Mouse (Mus musculus): ENCODE results near the gene Gnai3. TPM values are rescaled to one million over a fixed set of nuclear protein-coding genes. Genes with fewer than 3 reads are reported as not detected.

The Gnai3 gene
- total RNA-seq, 2 experiments from 2014 or later = 160 to 166 TPM

DNA sequence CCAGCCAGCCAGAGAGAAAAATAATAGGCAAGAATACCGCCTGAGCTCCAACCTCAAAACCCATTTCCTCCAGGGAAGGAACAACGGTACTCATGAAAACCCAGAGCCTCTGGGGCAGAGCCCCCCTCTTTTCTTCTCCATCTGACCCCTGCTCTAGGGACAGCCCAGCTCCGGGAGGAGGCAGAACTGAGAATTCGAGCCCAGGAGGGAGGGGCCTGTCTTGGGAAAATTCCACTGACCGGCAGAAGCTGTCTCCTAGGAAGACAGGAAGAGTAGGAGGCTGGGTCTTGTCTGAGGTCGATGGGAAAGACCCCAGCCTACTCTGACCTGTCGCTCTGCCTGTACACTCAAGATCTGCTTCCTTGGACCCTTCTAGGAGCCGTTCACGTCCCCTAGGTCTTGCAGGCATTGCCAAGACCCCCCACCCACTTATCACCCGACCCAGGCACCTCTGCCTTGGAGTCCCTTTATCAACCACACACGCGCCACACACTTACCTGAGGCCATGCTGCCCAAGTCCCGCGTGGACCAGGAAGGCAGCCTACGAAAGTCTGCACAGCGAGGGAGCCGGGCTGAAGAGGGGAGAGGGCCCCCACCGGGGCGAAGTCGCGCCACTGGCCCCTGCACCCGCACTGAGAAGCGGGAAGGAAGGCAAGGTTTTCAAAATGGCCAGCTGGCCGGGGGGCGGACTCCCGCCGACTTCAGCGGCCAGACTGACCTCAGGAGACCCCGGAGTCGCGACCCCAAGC, 60.1 kb downstream of the Gnai3 start:
- peak; percentile 75 to 80 for DNase-seq (ENCODE audit: low spot score in 2 of 2)

DNA sequence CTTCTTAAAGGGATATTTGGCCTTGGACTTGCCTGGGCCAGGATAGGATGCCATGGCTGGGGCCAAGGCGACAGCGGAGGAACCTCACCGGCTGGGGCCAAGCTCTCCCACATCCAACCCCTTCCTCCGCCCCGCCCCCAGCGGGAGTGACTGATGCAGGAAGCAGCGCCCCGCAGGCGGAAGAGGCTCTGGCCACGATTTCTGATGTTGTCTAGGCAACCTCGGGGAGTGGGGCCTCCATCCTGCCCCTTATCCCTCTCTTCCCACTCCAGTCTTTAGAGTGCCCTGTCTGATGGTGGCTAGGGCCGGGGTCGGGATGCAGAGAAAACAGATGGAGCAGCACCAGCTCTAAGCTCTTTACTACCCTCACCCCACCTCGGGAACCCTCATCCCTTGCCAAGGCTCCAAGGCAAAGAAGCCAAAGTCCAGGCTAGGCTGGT, 60.6 kb downstream of the Gnai3 start:
- peak; percentile 94 to 95 for DNase-seq (ENCODE audit: low spot score in 2 of 2)

DNA sequence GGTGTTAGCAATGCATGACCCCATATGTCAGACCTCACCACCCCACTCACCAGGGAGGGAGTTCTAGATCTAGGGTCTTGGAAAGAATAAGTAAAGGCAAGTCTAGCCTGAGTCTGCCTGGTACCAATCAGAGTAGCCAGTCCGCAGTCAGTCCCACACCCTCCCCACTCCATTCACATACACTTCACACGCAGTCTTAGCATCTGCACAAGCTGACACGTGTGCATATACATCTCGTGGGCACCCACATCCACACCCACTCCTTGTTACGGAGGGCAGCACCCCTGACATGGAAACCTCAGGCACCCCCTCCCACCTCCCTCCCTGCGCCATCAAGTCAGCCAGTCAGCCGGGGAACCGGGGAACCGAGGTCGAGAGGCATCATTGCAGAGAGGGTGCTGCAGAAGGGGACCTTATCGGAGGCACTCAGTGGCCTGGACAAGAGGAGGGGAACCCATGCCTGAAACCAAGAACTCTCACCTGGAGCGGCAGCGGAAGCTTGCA, 61.1 kb downstream of the Gnai3 start:
- DNase-seq (ENCODE audit: low spot score in 2 of 2) = no peak

DNA sequence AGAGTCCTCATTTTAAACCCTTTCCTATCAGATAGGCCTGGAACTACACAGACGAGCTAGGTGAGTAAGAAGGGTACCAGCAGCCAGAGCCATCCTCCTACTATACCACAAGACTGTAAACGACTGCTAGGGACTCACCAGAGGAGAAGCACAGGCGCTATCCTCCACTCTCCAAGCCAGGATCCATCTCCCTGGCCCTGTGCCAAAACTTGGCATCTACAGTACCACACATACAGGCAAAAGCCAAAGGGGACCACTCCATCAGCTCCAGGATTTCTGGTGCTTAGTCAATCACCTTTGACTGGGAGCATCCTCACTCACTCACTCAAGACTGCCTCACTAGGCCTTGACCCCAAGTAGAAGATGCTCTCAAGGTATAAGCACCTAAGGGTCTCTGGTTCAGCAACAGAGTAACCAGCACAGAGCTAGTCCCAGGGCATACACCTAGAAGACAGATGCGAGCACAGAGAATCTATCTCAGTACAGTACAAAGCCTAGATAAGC, 62.0 kb downstream of the Gnai3 start:
- no peak for DNase-seq (ENCODE audit: low spot score in 2 of 2)

DNA sequence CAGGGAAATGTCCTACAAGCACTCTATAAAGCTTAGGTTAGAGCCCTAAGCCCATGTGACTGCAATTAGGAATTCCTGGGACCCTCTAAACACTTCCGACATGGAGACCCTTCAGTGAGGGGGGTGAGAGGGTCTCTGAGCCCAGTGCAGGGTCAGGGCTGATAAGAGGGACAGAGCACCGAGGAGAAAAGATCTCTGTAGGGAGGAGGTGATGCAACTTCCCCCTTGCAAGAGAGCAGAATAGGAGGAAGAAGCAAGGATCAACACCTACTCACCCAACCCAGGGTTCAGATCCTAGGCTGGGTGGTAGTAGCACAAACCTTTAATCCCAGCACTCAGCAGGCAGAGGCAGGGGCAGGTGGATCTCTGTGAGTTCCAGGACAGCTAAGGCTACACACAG, 62.8 kb downstream of the Gnai3 start:
- DNase-seq (ENCODE audit: low spot score in 2 of 2) = no peak

DNA sequence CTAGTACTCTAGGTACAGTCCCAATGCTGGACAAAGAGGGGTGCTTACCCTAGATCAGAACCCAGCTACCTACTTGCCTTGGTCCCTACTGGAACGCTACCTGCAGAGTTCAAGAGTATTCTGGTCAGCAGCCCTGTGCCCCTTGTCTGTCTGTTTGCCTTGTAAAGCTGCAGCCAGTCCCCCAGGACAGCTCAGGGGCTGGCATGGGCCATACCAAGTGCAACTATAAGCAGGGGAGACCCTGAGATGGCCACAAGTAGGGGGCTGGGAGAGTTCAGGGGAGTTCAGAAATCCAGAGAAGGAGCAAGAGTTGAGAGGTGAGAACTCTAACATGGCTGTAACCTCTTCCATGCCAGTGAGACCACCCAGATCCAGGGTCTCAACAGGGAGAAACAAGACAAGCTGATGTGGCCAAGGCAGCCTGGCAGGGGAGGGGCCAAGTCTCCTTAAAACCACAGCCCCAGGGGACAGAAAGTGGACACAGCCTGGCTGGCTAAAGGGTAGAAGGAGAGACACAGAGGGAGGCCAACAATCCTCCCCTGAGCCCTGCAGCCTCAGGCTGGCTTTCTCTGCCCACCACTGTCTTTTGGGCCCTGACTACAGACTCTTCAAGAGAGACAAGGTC, 63.6 kb downstream of the Gnai3 start:
- no peak for DNase-seq (ENCODE audit: low spot score in 2 of 2)

DNA sequence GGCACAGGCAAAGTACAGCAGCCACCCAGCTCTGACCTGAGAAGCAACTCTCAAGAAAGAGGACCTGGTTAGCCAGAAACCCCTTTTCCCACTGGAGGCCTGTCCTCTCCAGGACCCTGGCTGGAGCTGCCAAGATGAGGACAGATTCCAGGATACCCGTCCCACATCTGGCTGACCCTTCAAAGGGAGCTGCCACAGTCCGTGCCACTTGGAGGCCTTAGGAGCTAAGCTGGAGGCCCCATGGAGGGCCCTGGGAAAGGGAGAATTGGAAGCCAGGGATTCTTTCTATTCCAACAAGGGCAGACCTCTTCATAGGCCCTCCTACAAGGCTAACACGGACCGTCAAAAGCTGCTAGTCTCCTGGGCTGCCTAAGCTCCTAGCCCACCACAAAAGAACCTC, 64.3 kb downstream of the Gnai3 start:
- DNase-seq (ENCODE audit: low spot score in 2 of 2) = no peak

DNA sequence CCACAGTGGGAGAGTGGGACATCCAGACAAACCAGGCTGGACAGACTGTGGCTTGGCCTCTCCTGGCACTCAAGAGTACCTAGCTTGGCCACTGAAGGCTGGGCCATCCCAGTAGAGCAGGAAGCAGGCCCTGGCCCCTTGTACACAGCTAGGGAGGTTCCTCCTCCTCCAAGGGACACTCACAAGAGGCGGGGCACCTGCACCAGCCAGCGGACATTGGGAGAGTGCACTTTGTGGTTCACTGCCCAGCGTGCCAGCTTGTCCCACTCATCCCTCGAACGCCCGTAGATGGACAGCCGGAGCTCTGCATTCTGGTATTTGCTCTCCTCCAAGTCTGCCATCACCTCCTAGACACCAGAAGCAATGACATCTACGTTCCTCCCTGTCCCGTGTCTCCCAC, 69.1 kb downstream of the Gnai3 start:
- DNase-seq (ENCODE audit: low spot score in 2 of 2) = no peak

DNA sequence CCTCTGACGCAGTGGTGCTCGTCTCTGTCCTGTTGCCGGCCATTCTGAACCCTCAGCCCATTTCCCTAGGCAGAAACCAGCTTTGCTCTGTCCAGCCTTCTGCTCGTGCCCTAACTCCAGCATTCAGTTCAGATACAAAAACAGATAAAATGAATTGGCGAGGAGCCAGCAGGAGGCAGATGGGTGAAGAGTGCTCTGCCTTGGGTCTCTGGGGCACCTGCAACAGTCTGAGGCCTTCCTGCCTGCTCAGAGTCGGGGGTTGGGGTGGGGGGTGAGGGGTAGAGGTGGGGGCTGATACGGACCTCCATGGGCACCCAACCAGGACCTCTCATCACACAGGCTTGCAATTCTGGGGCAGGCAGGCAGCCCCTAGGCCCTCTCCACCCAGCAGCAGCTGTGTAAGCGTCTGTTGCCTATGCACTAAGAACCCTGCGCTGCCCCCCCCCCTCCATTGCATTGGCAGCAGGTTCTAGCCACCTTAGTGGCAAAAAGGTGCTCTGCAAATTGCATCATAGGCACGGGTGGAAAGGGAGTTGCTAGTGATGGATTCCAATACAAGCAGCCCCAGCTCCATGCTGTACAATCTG, 72.9 kb downstream of the Gnai3 start:
- no peak for DNase-seq (ENCODE audit: low spot score in 2 of 2)

DNA sequence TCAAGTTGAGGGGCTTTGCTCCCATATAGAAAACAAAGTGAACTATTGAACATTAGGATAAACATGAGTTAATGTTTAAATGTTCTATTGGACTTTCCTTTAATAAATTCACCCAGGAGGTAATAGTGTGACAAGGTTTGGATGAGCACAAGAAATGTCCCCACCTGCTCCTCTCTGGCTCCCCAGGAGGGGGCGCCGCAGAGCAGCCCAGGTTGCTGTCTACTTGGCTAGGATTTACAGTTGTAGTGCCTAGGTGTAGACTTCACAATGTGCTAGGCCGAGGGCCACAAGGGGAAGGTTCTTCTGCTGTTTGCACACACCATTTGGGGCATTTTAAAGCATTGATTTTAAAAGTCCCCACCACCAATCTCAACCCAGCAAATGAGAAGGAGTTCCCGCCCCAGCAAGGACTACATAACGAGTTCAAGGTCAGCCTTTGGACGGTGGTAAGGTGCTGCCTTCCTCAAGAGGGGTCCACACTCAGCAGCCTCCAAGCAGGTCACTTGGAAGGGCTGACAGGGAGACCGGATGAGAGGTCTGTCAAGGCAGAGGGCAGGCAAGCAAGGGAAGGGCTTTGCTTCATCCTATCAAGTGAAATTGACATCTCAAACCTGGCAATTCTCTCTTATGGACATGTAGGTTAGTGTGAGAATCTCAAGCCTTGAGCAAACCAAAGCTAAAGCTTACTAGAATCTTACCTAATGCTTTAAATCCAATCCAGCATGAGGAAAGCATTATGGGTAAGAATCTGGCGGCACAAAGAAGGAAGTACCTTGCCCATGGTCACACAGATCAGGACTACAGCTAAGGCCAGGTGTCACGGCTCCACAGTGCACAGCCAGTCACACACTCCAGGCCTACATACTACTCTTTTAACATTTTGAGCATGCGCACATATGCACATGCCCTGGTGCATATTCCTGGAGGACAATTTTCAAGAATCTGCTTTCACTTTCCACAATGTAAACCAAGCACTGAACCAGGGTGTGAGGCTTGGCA, 75.4 kb downstream of the Gnai3 start:
- peak; percentile 76 to 80 for DNase-seq (ENCODE audit: low spot score in 2 of 2)

DNA sequence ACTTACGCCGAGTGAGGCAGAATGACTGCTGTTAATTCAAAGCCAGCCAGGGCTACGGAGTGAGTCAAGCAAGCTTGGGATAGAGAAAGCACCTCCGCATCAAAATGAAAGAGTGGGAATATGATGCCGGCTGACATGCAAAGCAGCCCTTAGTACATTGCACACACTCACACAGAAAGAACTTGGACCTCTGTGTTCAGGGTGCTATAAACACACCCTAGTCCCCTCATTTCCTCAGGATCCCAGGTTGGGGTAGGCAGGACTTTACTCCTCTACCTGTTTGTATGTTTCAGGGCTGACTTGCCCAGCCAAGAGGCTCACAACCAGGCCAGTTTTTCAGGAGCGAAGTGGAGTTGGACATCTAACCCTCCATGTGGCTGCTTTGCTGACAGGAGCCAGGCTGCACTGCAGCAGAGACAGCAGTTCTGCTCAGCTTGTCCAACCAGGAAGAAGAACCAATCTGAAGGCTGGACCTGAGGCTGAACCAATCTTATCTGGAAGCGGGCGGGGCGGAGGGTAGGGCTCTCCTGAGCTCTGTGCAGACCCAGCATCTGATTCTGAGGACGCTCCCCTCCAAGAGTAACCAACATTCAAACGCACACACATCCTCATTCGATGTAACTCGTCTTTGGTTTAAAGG, 76.6 kb downstream of the Gnai3 start:
- no peak for DNase-seq (ENCODE audit: low spot score in 2 of 2)

DNA sequence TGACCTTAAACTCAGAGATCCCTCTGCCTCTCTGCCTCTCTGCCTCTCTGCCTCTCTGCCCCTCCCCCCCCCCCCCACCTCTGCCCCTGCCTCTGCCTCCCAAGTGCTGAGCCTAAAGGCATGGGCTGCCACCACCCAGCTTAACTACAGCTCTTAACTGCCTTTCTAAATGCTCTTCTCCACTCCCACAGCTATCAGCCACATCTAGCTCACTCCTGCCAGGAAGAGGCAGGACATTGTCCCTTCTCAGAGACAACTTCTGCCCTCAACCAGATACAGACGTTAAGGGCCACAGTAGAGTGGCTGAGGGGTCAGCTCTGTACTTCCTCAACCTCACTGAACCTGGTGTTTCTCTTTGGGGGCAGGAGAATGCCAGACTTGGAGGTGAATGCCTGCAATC, 77.1 kb downstream of the Gnai3 start:
- no peak for DNase-seq (ENCODE audit: low spot score in 2 of 2)

DNA sequence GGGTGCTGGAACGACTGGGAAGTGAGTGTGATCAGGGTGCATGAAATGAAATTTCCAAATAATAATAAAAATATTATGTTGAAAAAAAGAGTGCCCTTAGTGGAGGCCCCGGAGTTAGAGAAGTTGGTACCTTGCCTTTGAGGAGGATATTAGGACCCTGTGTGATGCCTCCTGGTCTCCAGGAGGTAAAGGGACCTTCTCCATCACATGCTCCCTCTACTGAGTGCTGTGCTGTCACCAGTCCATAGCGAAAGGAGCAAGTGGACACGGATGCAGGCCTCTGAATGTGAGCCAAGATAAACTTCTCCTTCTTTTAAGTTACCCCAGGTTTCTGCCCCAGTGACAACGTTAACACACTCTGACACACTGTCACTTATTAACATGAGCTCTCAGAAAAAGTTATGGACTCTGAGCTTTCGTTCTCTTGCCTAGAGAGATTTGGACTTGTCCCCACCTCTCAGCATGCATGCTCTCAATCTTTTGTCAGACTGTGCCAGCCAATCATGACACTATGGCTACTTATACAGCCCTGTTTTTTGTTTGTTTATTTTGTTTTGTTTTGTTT, 78.5 kb downstream of the Gnai3 start:
- no peak for DNase-seq (ENCODE audit: low spot score in 2 of 2)

DNA sequence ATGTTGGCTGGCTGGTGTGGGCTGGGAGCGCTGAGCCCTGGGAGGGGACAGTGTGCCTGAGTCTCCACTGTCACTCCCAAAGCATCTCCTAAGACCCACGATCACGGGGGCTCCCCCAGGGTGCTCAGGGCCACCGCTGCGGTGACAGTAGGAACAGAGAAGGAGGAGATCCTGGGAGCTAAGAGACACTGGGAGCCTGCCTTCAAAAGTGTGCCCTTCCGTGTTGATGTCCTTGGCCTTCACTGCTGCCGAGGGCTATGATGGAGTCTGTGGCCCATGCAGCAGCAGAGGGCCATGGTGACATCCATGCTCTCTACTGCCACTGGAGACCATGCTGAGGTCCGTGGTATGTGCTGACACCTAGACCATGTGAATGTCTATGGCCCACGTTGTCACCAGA, 80.4 kb downstream of the Gnai3 start:
- no peak for DNase-seq (ENCODE audit: low spot score in 2 of 2)

DNA sequence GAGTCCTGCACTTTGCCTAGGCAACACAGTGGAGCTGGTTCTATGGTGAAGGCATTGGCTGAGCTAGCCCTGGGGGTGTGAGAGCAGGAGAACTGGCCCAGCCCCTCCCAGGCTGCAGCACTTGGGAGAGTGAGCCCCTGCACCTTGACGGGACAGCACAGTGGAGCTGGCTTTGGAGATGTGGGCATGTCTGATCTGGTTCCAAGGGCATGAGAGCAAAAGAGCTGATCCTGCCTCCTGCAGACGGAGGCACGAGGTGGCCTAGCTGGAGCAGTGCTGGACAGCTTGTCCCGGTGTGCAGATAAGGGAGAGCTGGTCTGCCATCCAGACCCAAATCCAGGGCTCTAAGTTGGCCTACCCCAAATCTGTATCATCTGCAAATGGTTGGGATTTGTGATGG, 81.3 kb downstream of the Gnai3 start:
- no peak for DNase-seq (ENCODE audit: low spot score in 2 of 2)

DNA sequence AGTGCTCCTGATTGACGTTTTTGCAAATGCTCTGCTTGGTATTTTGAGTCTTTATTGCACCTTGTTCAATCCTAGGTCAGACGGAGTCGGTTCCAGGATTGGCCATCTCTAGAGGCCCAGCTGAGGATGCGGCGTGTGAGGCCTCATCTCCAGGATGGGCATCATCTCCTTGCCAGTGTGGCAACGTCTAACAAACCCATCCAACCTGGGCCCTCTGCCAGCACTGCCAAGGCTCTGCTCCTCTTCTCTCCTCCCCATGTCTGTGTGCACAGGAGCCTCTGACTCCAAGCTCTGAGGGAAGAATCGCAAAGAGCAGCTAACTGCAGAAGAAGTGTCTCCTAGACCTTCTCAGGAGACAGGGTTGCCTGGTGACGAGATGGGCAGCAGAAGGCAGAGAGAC, 83.3 kb downstream of the Gnai3 start:
- DNase-seq (ENCODE audit: low spot score in 2 of 2) = peak in 1 of 2 experiments; percentile 8

DNA sequence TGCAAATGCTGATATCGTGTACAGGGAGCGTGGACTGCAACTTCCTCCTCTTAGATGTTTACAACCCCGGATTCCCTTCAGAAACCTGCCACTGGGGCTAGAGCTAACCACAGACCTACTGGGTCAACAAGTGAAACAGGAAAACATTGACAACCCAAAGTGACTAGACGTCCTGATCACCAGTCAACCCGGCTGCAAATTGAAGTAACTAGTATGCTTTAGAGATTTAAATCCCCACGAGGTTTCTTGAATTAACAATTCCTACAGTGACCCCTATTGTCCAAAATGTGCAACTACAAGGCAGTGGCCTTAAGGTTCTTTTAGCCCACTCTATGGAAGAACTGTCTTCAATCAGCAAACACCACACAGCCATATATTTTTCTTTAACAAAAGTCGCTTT, 84.5 kb downstream of the Gnai3 start:
- DNase-seq (ENCODE audit: low spot score in 2 of 2) = peak in 1 of 2 experiments; percentile 48
